Mouse (Mus musculus): ENCODE data around the gene Gpr4. TPM values are rescaled to one million over a fixed set of nuclear protein-coding genes. Genes with fewer than 3 reads are reported as not detected.

Gpr4 gene
- polyA plus RNA-seq, 1 experiment from 2014 or later = 1.2 TPM

- WGBS = 59% methylated on average over 15 of the region's 15 CpGs
- H3K36me3 ChIP-seq (ENCODE audit: control insufficient read depth, insufficient read depth, low read length) = peaks cover 32% of the 10 kb centered on the region
Observed at GRCm38 (mm10) chr7:19202065-19202850, 10.1 kb upstream of the Gpr4 start.

GRCm38 (mm10) chr7:19208201-19208910 lies 4.0 kb upstream of the Gpr4 start:
- DNase-seq (ENCODE audit: low spot score) (no peak), ATAC-seq (replicated peaks; ENCODE audit: low FRiP score, low TSS enrichment, low read depth) (no peak)
- WGBS = 81% methylated on average over 13 of the region's 13 CpGs
- Histone ChIP-seq H3K4me1 (replicated peaks; ENCODE audit: control insufficient read depth, insufficient read depth, low read length) (no peaks in the 10 kb centered on the region; the same call in 1 of the 2 replicates), H3K4me3 (ENCODE audit: low read depth, low read length) (no peak overlapping the region), H3K4me2 (ENCODE audit: low read length) (no peak overlapping the region), H3K36me3 (ENCODE audit: control insufficient read depth, insufficient read depth, low read length) (peaks cover 14% of the 10 kb centered on the region), H3K9me3 (ENCODE audit: control insufficient read depth, low read length) (no peaks in the 10 kb centered on the region), H3K27me3 (replicated peaks; ENCODE audit: control insufficient read depth, insufficient read depth, low read length) (peaks cover 4% of the 10 kb centered on the region; the same call in 1 of the 2 replicates), H3K9ac (ENCODE audit: low read length) (no peak overlapping the region), H3K27ac (ENCODE audit: low read depth) (no peak overlapping the region)

More at GRCm38 (mm10) chr7:19202065-19202850, 10.1 kb upstream of the Gpr4 start:
- Histone ChIP-seq H3K4me3 (ENCODE audit: low read depth, low read length) (no peak overlapping the region), H3K27ac (ENCODE audit: low read depth) (no peak overlapping the region), H3K9me3 (ENCODE audit: control insufficient read depth, low read length) (no peaks in the 10 kb centered on the region), H3K4me1 (replicated peaks; ENCODE audit: control insufficient read depth, insufficient read depth, low read length) (no peaks in the 10 kb centered on the region), H3K9ac (ENCODE audit: low read length) (no peak overlapping the region), H3K4me2 (ENCODE audit: low read length) (no peak overlapping the region), H3K27me3 (replicated peaks; ENCODE audit: control insufficient read depth, insufficient read depth, low read length) (no peaks in the 10 kb centered on the region)
- DNase-seq (ENCODE audit: low spot score) (no peak), ATAC-seq (replicated peaks; ENCODE audit: low FRiP score, low TSS enrichment, low read depth) (0 out of 2 replicates have a peak, but pooled peaks have one; percentile 41)

GRCm38 (mm10) chr7:19208944-19209472 lies 3.3 kb upstream of the Gpr4 start:
- H3K9ac ChIP-seq (ENCODE audit: low read length) = no peak overlapping the region
- WGBS = 48% methylated on average over 7 of the region's 7 CpGs
- H3K36me3 ChIP-seq (ENCODE audit: control insufficient read depth, insufficient read depth, low read length) = peaks cover 10% of the 10 kb centered on the region
- H3K4me2 ChIP-seq (ENCODE audit: low read length) = no peak overlapping the region
- H3K9me3 ChIP-seq (ENCODE audit: control insufficient read depth, low read length) = no peaks in the 10 kb centered on the region
- ATAC-seq (replicated peaks; ENCODE audit: low FRiP score, low TSS enrichment, low read depth) (no peak), DNase-seq (ENCODE audit: low spot score) (no peak)
- no peak overlapping the region for H3K27ac ChIP-seq (ENCODE audit: low read depth)
- H3K4me1 ChIP-seq (replicated peaks; ENCODE audit: control insufficient read depth, insufficient read depth, low read length) = no peaks in the 10 kb centered on the region; the same call in 1 of the 2 replicates
- H3K27me3 ChIP-seq (replicated peaks; ENCODE audit: control insufficient read depth, insufficient read depth, low read length) = peaks cover 4% of the 10 kb centered on the region; the same call in 1 of the 2 replicates
- no peak overlapping the region for H3K4me3 ChIP-seq (ENCODE audit: low read depth, low read length)

- WGBS = 89% methylated on average over 4 of the region's 4 CpGs
- DNase-seq (ENCODE audit: low spot score) (no peak), ATAC-seq (replicated peaks; ENCODE audit: low FRiP score, low TSS enrichment, low read depth) (no peak)
- H3K9ac ChIP-seq (ENCODE audit: low read length) = no peak overlapping the region
- peaks cover 4% of the 10 kb centered on the region; the same call in 1 of the 2 replicates for H3K27me3 ChIP-seq (replicated peaks; ENCODE audit: control insufficient read depth, insufficient read depth, low read length)
- no peak overlapping the region for H3K27ac ChIP-seq (ENCODE audit: low read depth)
- no peaks in the 10 kb centered on the region; the same call in 1 of the 2 replicates for H3K4me1 ChIP-seq (replicated peaks; ENCODE audit: control insufficient read depth, insufficient read depth, low read length)
- H3K4me3 ChIP-seq (ENCODE audit: low read depth, low read length) = no peak overlapping the region
- 0 out of 2 replicates have a peak, but pooled peaks cover 7% of the 10 kb centered on the region for H3K36me3 ChIP-seq (ENCODE audit: control insufficient read depth, insufficient read depth, low read length)
- no peak overlapping the region for H3K4me2 ChIP-seq (ENCODE audit: low read length)
- H3K9me3 ChIP-seq (ENCODE audit: control insufficient read depth, low read length) = no peaks in the 10 kb centered on the region
Observed at GRCm38 (mm10) chr7:19209494-19209893, 2.8 kb upstream of the Gpr4 start.

- Histone ChIP-seq H3K27me3 (replicated peaks; ENCODE audit: control insufficient read depth, insufficient read depth, low read length) (peaks cover 4% of the 10 kb centered on the region; the same call in 1 of the 2 replicates), H3K4me1 (replicated peaks; ENCODE audit: control insufficient read depth, insufficient read depth, low read length) (no peaks in the 10 kb centered on the region; the same call in 1 of the 2 replicates), H3K4me2 (ENCODE audit: low read length) (no peak overlapping the region), H3K4me3 (ENCODE audit: low read depth, low read length) (no peak overlapping the region), H3K36me3 (ENCODE audit: control insufficient read depth, insufficient read depth, low read length) (0 out of 2 replicates have a peak, but pooled peaks cover 7% of the 10 kb centered on the region), H3K27ac (ENCODE audit: low read depth) (no peak overlapping the region), H3K9ac (ENCODE audit: low read length) (no peak overlapping the region), H3K9me3 (ENCODE audit: control insufficient read depth, low read length) (no peaks in the 10 kb centered on the region)
- WGBS = 93% methylated on average over 5 of the region's 5 CpGs
- no peak for DNase-seq (ENCODE audit: low spot score)
- no peak for ATAC-seq (replicated peaks; ENCODE audit: low FRiP score, low TSS enrichment, low read depth)
Observed at GRCm38 (mm10) chr7:19210010-19210409, 2.3 kb upstream of the Gpr4 start.

GRCm38 (mm10) chr7:19211041-19211675 lies 1.2 kb upstream of the Gpr4 start:
- Histone ChIP-seq H3K27ac (ENCODE audit: low read depth) (no peak overlapping the region), H3K4me3 (ENCODE audit: low read depth, low read length) (no peak overlapping the region), H3K4me1 (replicated peaks; ENCODE audit: control insufficient read depth, insufficient read depth, low read length) (no peaks in the 10 kb centered on the region; the same call in 1 of the 2 replicates), H3K9ac (ENCODE audit: low read length) (no peak overlapping the region), H3K36me3 (ENCODE audit: control insufficient read depth, insufficient read depth, low read length) (no peaks in the 10 kb centered on the region), H3K27me3 (replicated peaks; ENCODE audit: control insufficient read depth, insufficient read depth, low read length) (peaks cover 4% of the 10 kb centered on the region; the same call in 1 of the 2 replicates), H3K9me3 (ENCODE audit: control insufficient read depth, low read length) (no peaks in the 10 kb centered on the region), H3K4me2 (ENCODE audit: low read length) (no peak overlapping the region)
- no peak for ATAC-seq (replicated peaks; ENCODE audit: low FRiP score, low TSS enrichment, low read depth)
- DNase-seq (ENCODE audit: low spot score) = no peak
- 68% methylated on average over 5 of the region's 5 CpGs for WGBS

GRCm38 (mm10) chr7:19213385-19213784 lies 1.0 kb downstream of the Gpr4 start:
- H3K4me3 ChIP-seq (ENCODE audit: low read depth, low read length) = no peak overlapping the region
- H3K27me3 ChIP-seq (replicated peaks; ENCODE audit: control insufficient read depth, insufficient read depth, low read length) = peaks cover 4% of the 10 kb centered on the region; the same call in 1 of the 2 replicates
- 48% methylated on average over 2 of the region's 2 CpGs for whole genome bisulfite sequencing
- no peak overlapping the region for H3K27ac ChIP-seq (ENCODE audit: low read depth)
- no peaks in the 10 kb centered on the region for H3K36me3 ChIP-seq (ENCODE audit: control insufficient read depth, insufficient read depth, low read length)
- no peaks in the 10 kb centered on the region for H3K9me3 ChIP-seq (ENCODE audit: control insufficient read depth, low read length)
- ATAC-seq (replicated peaks; ENCODE audit: low FRiP score, low TSS enrichment, low read depth) = no peak
- H3K4me1 ChIP-seq (replicated peaks; ENCODE audit: control insufficient read depth, insufficient read depth, low read length) = no peaks in the 10 kb centered on the region; the same call in 1 of the 2 replicates
- H3K9ac ChIP-seq (ENCODE audit: low read length) = no peak overlapping the region
- peak overlapping the region; percentile 68; the same call in 1 of the 2 replicates for H3K4me2 ChIP-seq (ENCODE audit: low read length)
- no peak for DNase-seq (ENCODE audit: low spot score)

- no peak overlapping the region for H3K27ac ChIP-seq (ENCODE audit: low read depth)
- no peak overlapping the region for H3K4me3 ChIP-seq (ENCODE audit: low read depth, low read length)
- H3K9ac ChIP-seq (ENCODE audit: low read length) = no peak overlapping the region
- no peak for ATAC-seq (replicated peaks; ENCODE audit: low FRiP score, low TSS enrichment, low read depth)
- H3K9me3 ChIP-seq (ENCODE audit: control insufficient read depth, low read length) = no peaks in the 10 kb centered on the region
- 73% methylated on average over 7 of the region's 7 CpGs for WGBS
- DNase-seq (ENCODE audit: low spot score) = no peak
- H3K36me3 ChIP-seq (ENCODE audit: control insufficient read depth, insufficient read depth, low read length) = no peaks in the 10 kb centered on the region
- H3K4me2 ChIP-seq (ENCODE audit: low read length) = no peak overlapping the region
- H3K4me1 ChIP-seq (replicated peaks; ENCODE audit: control insufficient read depth, insufficient read depth, low read length) = no peaks in the 10 kb centered on the region; the same call in 1 of the 2 replicates
- H3K27me3 ChIP-seq (replicated peaks; ENCODE audit: control insufficient read depth, insufficient read depth, low read length) = peaks cover 4% of the 10 kb centered on the region; the same call in 1 of the 2 replicates
Observed at GRCm38 (mm10) chr7:19214369-19214768, 2.0 kb downstream of the Gpr4 start.
